Mouse (Mus musculus): ENCODE measurements at regions not wholly inside any gene's neighbourhood (a gene's known extent, or its start where the extent isn't known, plus 50 kb on each side); places are given as distances from the start of the nearest gene placed in this dataset.

GRCm38 (mm10) chr10:17564895-17565620, 158.0 kb upstream of the Cited2 start:
- DNase-seq, result no peak

DNA sequence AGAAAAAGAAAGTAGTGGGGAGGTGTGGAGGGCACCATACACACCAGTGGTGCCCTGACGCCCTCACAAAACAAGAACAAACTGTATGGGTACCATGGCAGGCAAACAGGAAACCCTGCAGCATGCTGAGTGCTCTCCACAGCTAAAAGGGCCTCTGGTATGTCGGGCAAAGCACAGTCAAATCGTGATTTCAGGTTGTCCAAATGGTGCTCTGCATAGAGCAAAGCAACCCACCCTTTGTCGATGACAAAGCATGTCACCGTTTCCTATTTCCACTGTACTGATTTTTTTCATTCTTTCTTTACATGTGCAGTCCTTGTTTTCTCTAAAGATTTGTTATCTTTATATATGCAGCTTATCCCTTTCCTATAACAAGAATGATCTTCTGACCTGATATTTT, 156.0 kb upstream of the Cited2 start:
- no peak for DNase-seq

DNA sequence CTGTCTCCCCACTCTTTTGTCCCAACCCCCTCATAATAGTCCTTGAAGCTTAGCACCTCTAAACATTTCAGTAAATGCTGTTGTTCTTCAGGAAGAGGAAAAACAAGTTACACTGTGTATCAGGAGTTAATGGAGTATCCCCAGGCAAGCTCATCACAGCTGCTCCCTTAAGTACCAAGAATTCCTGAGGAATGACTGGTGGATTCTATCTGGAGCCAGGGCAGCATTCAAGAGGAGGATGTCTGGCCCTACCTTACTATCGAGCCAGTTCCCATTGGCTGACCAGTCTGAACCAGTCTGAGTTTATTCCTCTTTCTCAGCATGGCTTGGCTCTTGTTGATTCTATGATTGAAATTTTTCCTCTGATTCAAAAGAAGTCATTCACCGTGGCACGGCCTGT, 155.4 kb upstream of the Cited2 start:
- DNase-seq, result no peak

DNA sequence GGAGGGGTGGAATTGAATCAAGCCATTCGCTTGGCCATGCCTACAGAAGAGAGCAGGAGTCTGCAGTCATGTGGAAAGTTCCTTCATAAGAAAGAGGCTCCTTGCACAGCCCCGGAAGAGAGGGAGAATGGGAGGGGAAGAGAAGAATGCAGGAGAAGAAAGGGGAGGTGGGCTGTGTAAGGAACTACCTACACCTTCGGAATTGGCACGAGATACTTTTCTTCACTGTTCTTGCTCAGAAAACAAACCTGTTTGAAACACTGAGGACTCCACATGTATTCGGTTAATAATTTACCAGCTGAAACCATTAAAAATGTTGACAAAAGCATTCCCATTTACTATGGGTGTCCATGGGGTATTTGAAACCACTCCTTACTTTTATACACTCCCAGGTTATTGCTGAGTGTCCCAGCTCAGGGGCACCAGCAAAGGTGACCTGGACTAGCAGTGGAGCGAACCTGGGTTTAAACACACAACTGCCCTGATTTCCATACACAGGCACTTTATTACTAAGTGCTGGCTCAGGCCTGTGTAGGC, 153.4 kb upstream of the Cited2 start:
- no peak for DNase-seq

DNA sequence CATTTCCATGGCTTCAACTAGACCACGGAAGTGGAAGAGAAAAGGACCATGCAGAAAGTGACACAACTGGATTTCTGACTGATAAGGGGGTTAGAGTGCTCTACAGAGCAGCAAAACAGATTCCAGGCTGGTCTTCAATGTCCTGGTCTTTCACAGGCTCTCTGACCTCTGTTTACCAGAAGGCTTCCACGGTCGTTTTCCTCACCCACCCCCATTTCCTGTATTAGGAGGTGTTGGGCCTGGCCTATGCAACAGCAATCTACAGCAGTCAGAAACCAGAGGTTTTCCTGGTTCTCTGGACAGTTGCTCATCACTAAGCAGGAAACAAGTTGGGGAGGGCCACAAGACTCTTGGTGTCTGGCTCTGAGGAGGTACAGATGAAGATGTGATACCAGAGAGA, 148.1 kb upstream of the Cited2 start:
- no peak for DNase-seq

- no peak for DNase-seq
These were observed 147.3 kb upstream of the Cited2 start for GRCm38 (mm10) chr10:17575448-17576332.

DNA sequence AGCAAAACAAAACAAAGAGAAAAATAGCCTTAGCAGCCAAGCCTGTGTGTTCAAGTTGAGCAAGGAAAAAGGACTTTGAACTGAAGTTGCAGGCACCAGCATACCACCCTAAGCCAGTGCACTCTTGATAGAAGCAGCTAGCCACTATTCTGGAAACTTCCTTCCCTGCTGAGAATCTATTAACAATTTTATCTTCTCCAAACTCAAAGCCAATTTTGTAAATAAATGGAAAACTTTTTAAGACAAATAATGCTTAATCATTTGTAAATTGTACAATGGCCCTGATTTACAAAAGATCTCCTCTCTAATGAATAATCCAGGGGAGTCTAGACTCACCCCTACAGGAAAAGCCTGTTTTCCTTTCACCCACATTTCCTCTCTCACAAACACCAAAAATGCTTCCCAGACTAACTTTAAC, 146.7 kb upstream of the Cited2 start:
- no peak for DNase-seq

GRCm38 (mm10) chr10:17579463-17579862, 143.6 kb upstream of the Cited2 start:
- DNase-seq, result no peak

- DNase-seq, result no peak
These were observed 138.2 kb upstream of the Cited2 start for GRCm38 (mm10) chr10:17584842-17585241.

GRCm38 (mm10) chr10:17586910-17587309, 136.1 kb upstream of the Cited2 start:
- DNase-seq, result no peak

- DNase-seq, result no peak
These were observed 133.9 kb upstream of the Cited2 start for GRCm38 (mm10) chr10:17589136-17589535.

DNA sequence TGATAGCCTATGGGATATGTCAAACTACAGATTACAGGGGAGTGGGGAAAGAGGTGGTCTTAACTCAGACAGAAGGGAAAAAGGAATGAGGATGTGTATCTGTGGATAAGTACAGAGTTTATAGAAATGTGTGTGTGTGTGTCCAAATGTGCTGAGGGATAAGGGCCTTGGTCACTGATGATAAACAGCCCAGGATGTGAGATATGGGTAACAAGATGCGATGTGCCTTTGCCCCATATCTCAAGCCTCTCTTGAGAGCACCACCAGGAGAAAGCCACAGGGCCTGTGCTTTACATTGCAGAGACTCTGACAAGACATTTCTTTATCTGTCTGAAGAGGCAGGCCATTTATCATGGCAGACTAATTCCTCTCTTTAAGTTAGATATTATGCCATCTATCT, 132.8 kb upstream of the Cited2 start:
- no peak for DNase-seq

- no peak for DNase-seq
These were observed 130.6 kb upstream of the Cited2 start for GRCm38 (mm10) chr10:17592387-17592786.

- DNase-seq, result no peak
These were observed 126.9 kb upstream of the Cited2 start for GRCm38 (mm10) chr10:17596126-17596525.

- DNase-seq, result no peak
These were observed 126.3 kb upstream of the Cited2 start for GRCm38 (mm10) chr10:17596743-17597142.

DNA sequence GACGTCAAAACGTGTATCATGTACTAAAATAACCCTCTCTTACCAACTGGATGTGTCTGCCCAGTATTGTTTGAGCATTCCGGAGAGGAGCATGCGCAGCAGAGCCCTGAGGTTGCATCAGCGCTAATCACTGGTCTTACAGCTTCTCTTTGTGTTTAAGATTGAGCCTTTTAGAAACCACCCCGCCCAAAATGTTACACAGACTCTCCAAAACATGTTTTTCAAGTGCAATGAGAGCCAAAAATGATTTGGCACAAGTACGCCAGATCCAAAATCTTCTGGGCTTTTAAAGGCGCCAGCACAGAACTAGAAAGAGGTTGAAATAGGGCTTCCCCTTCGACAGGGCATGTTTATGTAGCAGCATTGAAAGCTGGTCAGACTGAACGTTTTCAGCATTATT, 123.8 kb upstream of the Cited2 start:
- no peak for DNase-seq

DNA sequence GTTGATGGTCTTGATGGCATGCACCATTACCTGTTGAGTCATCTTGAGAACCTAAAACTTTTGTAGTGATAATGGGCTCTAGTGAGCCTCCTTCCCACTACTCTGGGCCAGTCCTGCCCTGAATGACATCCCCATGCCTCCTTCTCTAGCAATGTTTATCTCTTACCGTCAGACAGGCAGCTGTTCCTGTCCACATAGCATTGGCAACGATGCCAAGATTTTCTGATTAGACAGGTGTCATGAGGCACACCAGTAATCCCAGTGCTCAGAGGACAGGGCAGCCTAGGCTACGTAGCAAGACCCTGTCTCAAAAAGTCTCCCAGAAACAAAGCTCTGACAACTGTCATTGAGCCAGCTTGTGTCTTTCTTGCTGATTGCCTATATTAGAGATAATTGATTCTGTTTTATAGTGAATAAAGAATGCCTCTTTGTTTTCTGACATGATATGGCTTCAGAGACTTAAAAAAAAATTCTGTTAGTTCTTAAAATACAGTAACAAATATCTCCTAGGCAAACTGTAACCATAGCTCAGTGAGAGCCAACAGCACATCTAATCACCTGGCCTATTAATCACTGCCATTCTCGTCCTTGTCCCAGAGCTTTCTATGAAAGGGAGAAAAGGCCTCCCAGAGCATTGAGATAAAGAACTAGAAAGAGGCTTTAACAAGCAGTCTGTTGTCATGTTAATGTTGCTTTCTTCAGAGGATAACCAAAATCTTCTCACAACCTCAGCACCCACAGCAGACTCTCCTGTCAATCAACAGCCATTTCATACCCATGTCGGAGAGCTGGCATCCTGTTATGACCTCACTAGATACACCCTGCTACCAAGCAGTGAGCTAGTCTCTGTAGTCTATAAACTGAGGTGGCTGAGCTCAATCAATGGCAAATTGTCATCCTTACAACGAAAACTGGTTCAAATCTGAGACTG, 122.9 kb upstream of the Cited2 start:
- DNase-seq, result no peak

DNA sequence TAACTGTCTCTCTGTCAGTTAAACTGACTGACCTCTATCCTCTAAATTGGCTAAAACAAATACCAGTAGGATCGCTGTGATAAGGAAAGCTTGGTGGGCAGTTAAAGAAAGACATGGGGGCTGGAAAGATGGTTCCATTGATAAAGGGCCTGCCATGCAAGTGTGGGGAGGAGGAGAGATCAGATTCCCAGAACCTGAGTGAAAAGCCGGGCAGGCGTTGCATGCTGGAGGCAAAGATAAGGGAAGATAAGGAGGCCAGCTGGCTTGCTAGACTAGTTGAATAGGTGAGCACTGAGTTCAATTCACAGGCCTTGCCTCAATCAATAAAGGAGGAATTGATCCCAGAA, 122.3 kb upstream of the Cited2 start:
- DNase-seq, result no peak

DNA sequence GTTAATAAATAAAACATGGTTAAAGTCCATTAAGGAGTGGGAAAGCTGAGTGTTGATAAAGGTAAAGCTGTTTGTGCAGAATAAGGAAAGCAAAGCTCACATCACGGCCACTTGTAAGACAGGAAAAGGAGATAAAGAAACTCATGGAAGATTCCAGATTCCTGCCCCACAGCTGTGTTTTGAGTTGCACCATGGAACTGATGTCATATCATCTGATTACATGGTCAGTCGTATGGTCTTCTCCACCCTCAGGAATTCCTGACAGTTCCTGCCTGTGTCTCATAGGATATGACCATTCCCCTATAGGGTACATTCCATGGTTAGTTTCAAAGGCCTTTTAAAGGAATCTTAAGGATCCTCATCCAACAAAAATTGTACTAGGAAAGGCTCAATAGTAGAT, 120.6 kb upstream of the Cited2 start:
- no peak for DNase-seq

DNA sequence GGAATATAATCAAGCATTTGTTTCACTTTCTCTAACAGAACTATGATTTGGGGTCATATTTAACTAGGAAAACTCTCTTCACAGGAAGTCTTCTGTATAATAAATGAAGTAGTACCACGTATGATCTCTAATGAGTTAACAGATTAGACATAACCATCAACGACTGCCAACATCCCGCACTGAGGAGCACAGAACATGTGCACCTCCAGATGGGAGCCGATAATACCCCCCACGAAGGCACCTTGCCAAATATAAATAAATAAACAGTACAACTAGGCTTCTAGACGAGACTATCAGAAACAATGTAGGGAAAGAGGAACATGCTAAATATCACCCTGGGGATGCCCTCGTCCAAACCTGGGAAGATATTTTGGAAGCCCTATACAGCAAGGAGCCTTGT, 114.8 kb upstream of the Cited2 start:
- no peak for DNase-seq

GRCm38 (mm10) chr10:17610592-17610991, 112.4 kb upstream of the Cited2 start:
- DNase-seq, result no peak

- DNase-seq, result no peak
These were observed 109.7 kb upstream of the Cited2 start for GRCm38 (mm10) chr10:17613281-17613680.

- DNase-seq, result no peak
These were observed 105.0 kb upstream of the Cited2 start for GRCm38 (mm10) chr10:17618024-17618423.
